Mouse (Mus musculus): ENCODE data around the gene Clec4n. TPM values are rescaled to one million over a fixed set of nuclear protein-coding genes. Genes with fewer than 3 reads are reported as not detected.
A peak's percentile ranks its signal among the peaks of the same experiment; 100 is the strongest.

Clec4n gene
- total and polyA plus RNA-seq, 3 experiments, result not detected

GRCm38 (mm10) chr6:123227519-123228166 lies 2.0 kb upstream of the Clec4n start:
- DNase-seq (ENCODE audit: extremely low read depth), result peak; percentile 22
- H3K9ac ChIP-seq (ENCODE audit: insufficient read depth, low read depth), result no peak overlapping the region
- H3K9me3 ChIP-seq (replicated peaks; ENCODE audit: low read length), result no peaks in the 10 kb centered on the region
- H3K4me1 ChIP-seq (ENCODE audit: control insufficient read depth in 1 of 2, insufficient read depth in 2 of 2), result peaks cover 0 to 6% of the 10 kb centered on the region in 2 experiments; a peak in 2 of 4 replicates
- in situ Hi-C loops (cut with MboI; ENCODE audit: low pct_ligation_motif_present, low pct_unique_long_range_greater_than_20kb, low sequenced_read_pairs), result no loop called here
- no peaks in the 10 kb centered on the region for H3K79me2 ChIP-seq (replicated peaks; ENCODE audit: control insufficient read depth, extremely low read depth, insufficient read depth, poor library complexity, severe bottlenecking)
- no peak overlapping the region for H3K4me3 ChIP-seq (replicated peaks in 1 of 3; ENCODE audit: low read depth in 2 of 3, low read length in 2 of 3, poor library complexity in 1 of 3)
- H3K27ac ChIP-seq (ENCODE audit: insufficient read depth, low read depth), result no peak overlapping the region
- H3K27me3 ChIP-seq (replicated peaks), result no peaks in the 10 kb centered on the region
- no peaks in the 10 kb centered on the region for H3K36me3 ChIP-seq (replicated peaks in 1 of 2; ENCODE audit: control insufficient read depth in 1 of 2, insufficient read depth in 1 of 2, low read length in 1 of 2)
- H3K4me2 ChIP-seq (ENCODE audit: insufficient read depth, low read depth, poor library complexity, severe bottlenecking), result no peak overlapping the region
- dilution Hi-C loops (cut with MboI; ENCODE audit: extremely low pct_ligation_motif_present, extremely low pct_unique_long_range_greater_than_20kb, low sequenced_read_pairs), result no loop called here
- TF ChIP-seq MYC (IDR thresholded peaks at IDR 0.05; ENCODE audit: low read depth, low read length) (no peak), EP300 (IDR thresholded peaks at IDR 0.05; ENCODE audit: low read length) (peak; percentile 70; the same call in 1 of the 2 replicates)

- no peaks in the 10 kb centered on the region for H3K79me2 ChIP-seq (replicated peaks; ENCODE audit: control insufficient read depth, extremely low read depth, insufficient read depth, poor library complexity, severe bottlenecking)
- DNase-seq (ENCODE audit: extremely low read depth), result no peak
- no peak for TF ChIP-seq BHLHE40 (IDR thresholded peaks at IDR 0.05; ENCODE audit: low read depth, low read length)
- no peak for TF ChIP-seq POLR2A (IDR thresholded peaks at IDR 0.05; ENCODE audit: low read depth, low read length)
- TF ChIP-seq USF2 (conservative IDR thresholded peaks at IDR 0.05; ENCODE audit: low read depth, low read length), result no peak
- TF ChIP-seq USF1 (IDR thresholded peaks at IDR 0.05; ENCODE audit: low read depth, low read length), result no peak
- TF ChIP-seq EP300 (IDR thresholded peaks at IDR 0.05; ENCODE audit: low read length), result no peak
- TF ChIP-seq ZC3H11A (IDR thresholded peaks at IDR 0.05; ENCODE audit: low read depth, low read length), result no peak
- no peak for TF ChIP-seq GABPA (IDR thresholded peaks at IDR 0.05; ENCODE audit: insufficient replicate concordance, low read depth, low read length)
- TF ChIP-seq RCOR1 (conservative IDR thresholded peaks at IDR 0.05; ENCODE audit: low read depth, low read length), result no peak
- no peak for TF ChIP-seq JUND (conservative IDR thresholded peaks at IDR 0.05; ENCODE audit: low read depth, low read length)
- TF ChIP-seq TCF12 (IDR thresholded peaks at IDR 0.05; ENCODE audit: low read depth, low read length), result no peak
- no peak for TF ChIP-seq HCFC1 (IDR thresholded peaks at IDR 0.05; ENCODE audit: low read depth, low read length)
- no peak for TF ChIP-seq RAD21 (IDR thresholded peaks at IDR 0.05; ENCODE audit: low read depth, low read length)
- no peak for TF ChIP-seq ZKSCAN1 (IDR thresholded peaks at IDR 0.05; ENCODE audit: borderline replicate concordance, low read depth, low read length)
- no peak for TF ChIP-seq E2F4 (IDR thresholded peaks at IDR 0.05; ENCODE audit: insufficient replicate concordance, low read depth, low read length)
- no peak for TF ChIP-seq KAT2A (IDR thresholded peaks at IDR 0.05; ENCODE audit: insufficient replicate concordance, low read length)
- TF ChIP-seq POLR2AphosphoS2 (IDR thresholded peaks at IDR 0.05; ENCODE audit: low read depth, low read length), result no peak
- TF ChIP-seq MAZ (IDR thresholded peaks at IDR 0.05; ENCODE audit: low read depth, low read length), result no peak
- no peak for TF ChIP-seq SMC3 (IDR thresholded peaks at IDR 0.05; ENCODE audit: low read depth, low read length)
- TF ChIP-seq UBTF (IDR thresholded peaks at IDR 0.05; ENCODE audit: low read depth, low read length), result no peak
- TF ChIP-seq ZNF384 (IDR thresholded peaks at IDR 0.05; ENCODE audit: low read depth, low read length), result no peak
- in situ Hi-C loops (cut with MboI; ENCODE audit: low pct_ligation_motif_present, low pct_unique_long_range_greater_than_20kb, low sequenced_read_pairs) (no loop called here), dilution Hi-C loops (cut with MboI; ENCODE audit: extremely low pct_ligation_motif_present, extremely low pct_unique_long_range_greater_than_20kb, low sequenced_read_pairs) (no loop called here)
- no peak overlapping the region for H3K4me2 ChIP-seq (ENCODE audit: insufficient read depth, low read depth, poor library complexity, severe bottlenecking)
- H3K9me3 ChIP-seq (replicated peaks; ENCODE audit: low read length), result no peaks in the 10 kb centered on the region
- H3K4me3 ChIP-seq (replicated peaks in 1 of 3; ENCODE audit: low read depth in 2 of 3, low read length in 2 of 3, poor library complexity in 1 of 3), result no peak overlapping the region
- H3K36me3 ChIP-seq (replicated peaks in 1 of 2; ENCODE audit: control insufficient read depth in 1 of 2, insufficient read depth in 1 of 2, low read length in 1 of 2), result no peaks in the 10 kb centered on the region
- H3K27ac ChIP-seq (ENCODE audit: insufficient read depth, low read depth), result no peak overlapping the region
- H3K4me1 ChIP-seq (ENCODE audit: control insufficient read depth in 1 of 2, insufficient read depth in 2 of 2), result peaks cover 0 to 6% of the 10 kb centered on the region in 2 experiments; a peak in 2 of 4 replicates
- no peaks in the 10 kb centered on the region for H3K27me3 ChIP-seq (replicated peaks)
- no peak overlapping the region for H3K9ac ChIP-seq (ENCODE audit: insufficient read depth, low read depth)
Observed at GRCm38 (mm10) chr6:123231149-123231548, 1.5 kb downstream of the Clec4n start.
